Mouse (Mus musculus) effector memory CD4-positive, alpha-beta T cell, adult 5 months (primary cell): ENCODE data around the gene Gm6401. TPM values are rescaled to one million over a fixed set of nuclear protein-coding genes. Genes with fewer than 3 reads are reported as not detected.

Experiments used
- polyA plus RNA-seq: library from polyadenylated mRNA; unstranded; fragments of 100-300 nt; shearing (Covaris generic); gene quantifications from one replicate; pipeline ENCODE4 v1.2.1, GENCODE M21; 2017

The Gm6401 gene
- not detected for polyA plus RNA-seq

DNA sequence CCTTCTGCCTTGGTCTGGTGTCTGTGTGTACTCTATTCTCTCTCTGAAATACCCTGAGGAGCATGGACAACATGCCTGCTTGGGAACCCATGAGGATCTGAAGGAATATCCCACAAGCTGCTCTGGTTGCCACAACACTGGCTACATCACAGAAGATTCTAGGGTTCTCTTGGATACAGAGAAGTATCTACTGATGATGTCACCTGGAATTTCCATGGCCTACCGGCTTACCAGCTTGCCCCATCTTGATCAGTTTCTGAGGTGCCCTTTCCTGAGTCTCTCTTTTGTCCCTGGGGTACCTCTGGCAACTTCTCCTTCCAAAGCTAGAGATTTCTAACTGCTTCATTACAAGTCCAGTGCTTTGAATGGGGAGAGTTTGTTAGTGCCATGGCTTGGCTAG lies at the start of gene Gm6401:
TSS of gene Gm6401 (minus strand) at position 101 of the 400 bp plus-strand sequence.

DNA sequence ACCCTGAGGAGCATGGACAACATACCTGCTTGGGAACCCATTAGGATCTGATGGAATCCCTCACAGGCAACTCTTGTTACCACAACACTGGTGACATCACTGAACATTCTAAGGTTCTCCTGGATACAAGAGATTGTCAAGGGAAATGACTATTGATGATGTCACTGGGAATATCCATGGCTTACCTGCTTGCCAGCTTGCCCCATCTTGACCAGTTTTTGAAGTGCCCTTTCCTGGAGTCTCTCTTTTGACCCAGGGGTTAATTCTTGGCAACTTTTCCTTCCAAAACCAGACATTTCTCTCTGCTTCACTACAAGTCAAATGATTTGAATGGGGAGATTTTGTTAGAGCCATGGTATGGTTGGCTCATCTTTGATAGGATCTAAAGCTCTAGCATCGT lies 15.5 kb upstream of the Gm6401 start, which contains the start of gene Gm3543:
TSS of gene Gm3543 (minus strand) at position 101 of the 400 bp plus-strand sequence.

DNA sequence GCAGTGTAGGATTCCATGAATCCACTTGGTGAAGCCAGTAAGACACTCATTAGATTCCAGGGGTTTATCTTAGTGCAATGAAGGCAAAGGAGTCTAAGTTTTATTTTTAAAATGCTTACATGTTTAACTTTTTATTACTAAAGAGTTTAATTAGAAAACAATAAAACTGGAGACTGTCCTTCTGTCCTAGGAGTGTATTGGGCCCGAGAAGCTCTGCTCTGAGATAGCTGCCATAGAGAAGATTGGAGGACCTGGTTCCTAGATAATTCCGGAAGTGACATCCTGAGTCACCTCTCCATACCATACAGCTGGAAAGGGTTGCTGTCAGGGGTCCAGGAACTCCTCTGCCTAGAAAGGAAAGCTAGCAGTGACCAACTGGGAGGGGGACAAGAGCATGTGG lies 24.0 kb downstream of the Gm6401 start, which contains the start of gene 1700024B05Rik:
TSS of gene 1700024B05Rik (plus strand) at position 301 of the 400 bp plus-strand sequence.

DNA sequence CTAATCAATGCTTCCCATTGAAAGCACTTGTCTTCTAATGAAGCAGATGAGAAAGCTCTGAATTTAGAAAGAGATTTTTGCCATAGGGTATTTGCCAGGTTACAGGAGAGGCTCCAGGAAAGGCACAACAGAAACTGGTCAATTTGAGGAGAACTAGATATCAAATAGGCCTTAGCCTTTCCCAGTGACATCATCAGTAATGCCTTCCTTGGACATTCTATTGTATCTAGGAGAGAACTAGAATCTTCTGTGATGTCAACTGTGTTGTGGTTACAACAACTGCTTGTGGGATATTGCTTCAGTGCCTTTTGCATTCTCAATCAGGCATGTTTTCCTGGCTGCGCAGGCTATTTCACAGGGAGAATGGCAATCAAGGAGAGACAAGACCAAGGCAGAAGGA lies 43.1 kb downstream of the Gm6401 start, which contains the start of gene 1700049E17Rik1:
TSS of gene 1700049E17Rik1 (plus strand) at position 301 of the 400 bp plus-strand sequence.

Other genes starting within 250 kb of the Gm6401 start
- gene Gm7929, start 217.3 kb downstream of the Gm6401 start, polyA plus RNA-seq, result not detected
- gene Gm47189, start 195.5 kb downstream of the Gm6401 start, polyA plus RNA-seq, result not detected
- not detected for gene Gm7980, start 60.6 kb downstream of the Gm6401 start, polyA plus RNA-seq
- not detected for gene 1700049E17Rik1, start 43.0 kb downstream of the Gm6401 start, polyA plus RNA-seq
- gene 1700024B05Rik, start 23.9 kb downstream of the Gm6401 start, polyA plus RNA-seq, result not detected
- gene Gm3543, start 15.4 kb upstream of the Gm6401 start, polyA plus RNA-seq, result not detected
- gene Gm7951, start 149.4 kb upstream of the Gm6401 start, polyA plus RNA-seq, result not detected
- gene Gm17027, start 194.7 kb upstream of the Gm6401 start, polyA plus RNA-seq, result not detected
- not detected for gene Gm3573, start 222.9 kb upstream of the Gm6401 start, polyA plus RNA-seq